Comparison of ENCODE assay signal across 10 mouse cellular contexts in the genomic region with DNA sequence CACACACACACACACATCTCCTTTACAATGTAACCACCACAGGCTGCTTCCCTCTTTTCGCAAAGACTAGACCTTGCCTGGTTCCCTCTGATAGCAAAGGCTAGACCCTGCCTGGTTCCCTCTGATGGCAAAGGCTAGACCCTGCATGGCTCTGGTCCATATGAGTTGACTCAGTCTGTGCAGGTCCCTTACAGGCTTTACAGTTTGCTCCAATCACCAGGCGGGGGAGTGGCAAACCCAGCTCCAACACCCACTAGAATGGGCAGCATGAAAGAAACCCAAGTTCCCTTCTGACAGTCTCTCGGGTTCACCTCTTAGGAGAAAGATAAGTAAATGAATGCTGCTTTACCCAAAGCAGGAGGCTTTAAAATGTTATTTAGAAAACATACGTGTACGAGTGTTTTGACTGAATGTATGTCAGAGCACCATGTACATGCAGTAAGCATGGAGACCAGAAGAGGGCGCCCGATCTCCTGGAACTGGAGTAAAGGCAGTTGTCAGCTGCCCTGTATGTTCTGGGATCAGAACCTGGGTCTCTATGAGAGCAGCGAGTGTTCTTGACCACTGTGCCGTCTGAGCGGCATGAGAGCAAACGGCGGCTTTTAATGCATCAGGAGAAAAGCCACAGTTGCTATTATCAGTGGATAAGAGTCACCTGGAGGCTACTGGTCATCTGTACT. TPM values are rescaled to one million over a fixed set of nuclear protein-coding genes. Genes with fewer than 3 reads are reported as not detected.
DNase-seq lines count a peak whose midpoint lies in the region; ATAC-seq and TF ChIP-seq lines count a peak whose summit lies in the region.
"Had no signal": no experiment of that assay in that cellular context is flagged by ENCODE, and none has a peak within 500 bp of the region (broad histone marks: within the 10 kb centered on the region; RNA-seq: fewer than 3 reads in every experiment).

No protein-coding gene starts in this region.

- no peak for TF ChIP-seq POLR2A in kidney, adult 2 months (IDR thresholded peaks at IDR 0.05; ENCODE audit: low read depth, low read length)

- no peaks in the 10 kb centered on the region for H3K9me3 ChIP-seq in kidney, embryonic 16.5 days (ENCODE audit: low read length)

- 39% methylated on average over 12 of the region's 12 CpGs for WGBS in kidney, adult 2 months
- 42% methylated on average over 12 of the region's 12 CpGs for WGBS in kidney, embryonic 16.5 days

- peak; percentile 60 for DNase-seq in kidney, adult 2 months
- DNase-seq in CD4-positive helper T cell, adult 2 months (ENCODE audit: low read depth, low spot score): peak; percentile 50
- peak; percentile 51 for DNase-seq in NIH3T3 (ENCODE audit: low read depth)
- peak; percentile 68 for DNase-seq in cerebellum, adult 9-10 months
- peak; percentile 73 for DNase-seq in kidney, postnatal 10 days
- peak; percentile 72 for DNase-seq in mesoderm, embryonic 11.5 days (ENCODE audit: low read depth, low spot score)
- no peak for DNase-seq in yolk sac, embryonic 10.5 days (ENCODE audit: low spot score)

- TF ChIP-seq CTCF in kidney, adult 2 months (conservative IDR thresholded peaks at IDR 0.05; ENCODE audit: insufficient read depth, insufficient read length, low read depth, low read length): peak; percentile 76

- no peaks in the 10 kb centered on the region for H3K4me1 ChIP-seq in kidney, adult 2 months (ENCODE audit: control insufficient read depth, insufficient read depth, low read length)
- H3K4me1 ChIP-seq in kidney, embryonic 16.5 days (ENCODE audit: insufficient read depth, low read length): no peaks in the 10 kb centered on the region

- no peak overlapping the region for H3K27ac ChIP-seq in kidney, adult 2 months (ENCODE audit: insufficient read depth, low read depth, low read length)
- no peak overlapping the region for H3K27ac ChIP-seq in kidney, embryonic 16.5 days (ENCODE audit: low read length)
- H3K27ac ChIP-seq: macrophage had no signal

- ATAC-seq in kidney, embryonic 16.5 days (ENCODE audit: low FRiP score, low TSS enrichment): no peak

- no peak overlapping the region for H3K4me3 ChIP-seq in kidney, adult 2 months (ENCODE audit: insufficient read depth, low read depth, low read length)
- H3K4me3 ChIP-seq in kidney, embryonic 16.5 days (ENCODE audit: low read length): no peak overlapping the region

- no peaks in the 10 kb centered on the region for H3K36me3 ChIP-seq in kidney, adult 2 months (ENCODE audit: control insufficient read depth, insufficient read depth, low read length)
- no peaks in the 10 kb centered on the region for H3K36me3 ChIP-seq in kidney, embryonic 16.5 days (ENCODE audit: insufficient read depth, low read length)

- no peak overlapping the region for H3K9ac ChIP-seq in kidney, embryonic 16.5 days (replicated peaks; ENCODE audit: low read length)

- no peaks in the 10 kb centered on the region for H3K27me3 ChIP-seq in kidney, adult 2 months (replicated peaks; ENCODE audit: control insufficient read depth, insufficient read depth, low read length)
- no peaks in the 10 kb centered on the region; the same call in 1 of the 2 replicates for H3K27me3 ChIP-seq in kidney, embryonic 16.5 days (ENCODE audit: insufficient read depth, low read length)

- no peak overlapping the region for H3K4me2 ChIP-seq in kidney, embryonic 16.5 days (replicated peaks; ENCODE audit: low read depth, low read length)

RNA-seq across cellular contexts. Expression of gene Nme9, which starts 7.4 kb away (rescaled TPM):
- 0.16 TPM in 1 of 2 replicates, not detected in the other for polyA plus RNA-seq in kidney, adult 2 months (2012; rRNA removed)
- polyA plus RNA-seq in kidney, embryonic 16.5 days (2015; fragmentation: Nextera tagmentation; extraction: Ambion mirVana): 0.23 TPM in 1 of 2 replicates, not detected in the other
- polyA plus RNA-seq: frontal cortex, adult 2 months; macrophage had no signal

RNA-seq across cellular contexts. Expression of gene Mras, which starts 21.5 kb away (rescaled TPM):
- polyA plus RNA-seq in kidney, adult 2 months (2012; rRNA removed): 13.7 and 14.6 TPM in 2 replicates
- 10.7 and 15.7 TPM in 2 replicates for polyA plus RNA-seq in kidney, embryonic 16.5 days (2015; fragmentation: Nextera tagmentation; extraction: Ambion mirVana)
